Mouse (Mus musculus): Measurements from ENCODE around the gene Shisa2.

DNA sequence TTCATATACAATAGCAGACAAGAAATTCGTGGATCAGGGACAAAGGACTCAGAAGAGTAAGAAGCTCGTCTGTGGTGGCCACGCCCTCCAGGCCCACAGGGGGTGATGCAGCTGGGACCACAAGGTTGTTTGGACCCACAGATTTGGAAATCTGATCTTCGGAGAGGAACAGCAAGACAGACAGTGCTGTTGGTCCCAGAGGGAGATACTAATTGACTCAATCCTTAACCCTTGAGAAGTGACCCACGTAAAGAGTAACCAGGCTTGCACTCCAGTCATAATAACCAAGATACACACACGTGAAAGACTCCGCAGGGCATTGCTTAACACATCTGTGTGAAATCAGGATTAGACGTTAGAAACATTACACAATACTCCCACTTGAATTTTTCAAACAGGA lies 33.2 kb upstream of the Shisa2 start:
- TF ChIP-seq CTCF (IDR thresholded peaks at IDR 0.05; ENCODE audit: low read depth) (no peak), EP300 (IDR thresholded peaks at IDR 0.05; ENCODE audit: low read depth) (no peak)

Data from liver, embryonic 14.5 days (tissue).